Mouse (Mus musculus): ENCODE results near the gene Smarcd2. TPM values are rescaled to one million over a fixed set of nuclear protein-coding genes. Genes with fewer than 3 reads are reported as not detected.
A peak's percentile ranks its signal among the peaks of the same experiment; 100 is the strongest.

Smarcd2 gene
- polyA plus RNA-seq, 1 experiment from 2014 or later: 78.6 TPM

DNA sequence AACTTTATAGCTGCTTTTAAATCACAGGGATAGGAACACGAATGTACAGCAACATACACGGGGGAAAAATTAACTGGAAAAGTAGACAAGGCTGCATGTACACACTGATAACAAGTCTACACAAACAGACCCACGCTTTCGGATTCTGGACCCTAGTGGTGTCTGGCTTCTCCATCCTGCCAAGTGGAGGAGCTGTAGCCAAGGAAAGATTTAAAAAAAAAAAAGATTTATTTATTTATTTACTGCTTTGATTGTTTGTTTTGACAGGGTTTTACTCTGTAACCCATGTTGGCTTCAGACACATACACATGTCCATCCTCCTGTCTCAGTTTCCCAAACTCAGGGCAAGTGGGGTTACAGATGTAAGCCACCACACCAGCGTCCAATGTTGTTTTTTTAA, 34.7 kb upstream of the Smarcd2 start:
- H3K4me2 ChIP-seq (replicated peaks; ENCODE audit: low read depth, low read length): no peak overlapping the region

DNA sequence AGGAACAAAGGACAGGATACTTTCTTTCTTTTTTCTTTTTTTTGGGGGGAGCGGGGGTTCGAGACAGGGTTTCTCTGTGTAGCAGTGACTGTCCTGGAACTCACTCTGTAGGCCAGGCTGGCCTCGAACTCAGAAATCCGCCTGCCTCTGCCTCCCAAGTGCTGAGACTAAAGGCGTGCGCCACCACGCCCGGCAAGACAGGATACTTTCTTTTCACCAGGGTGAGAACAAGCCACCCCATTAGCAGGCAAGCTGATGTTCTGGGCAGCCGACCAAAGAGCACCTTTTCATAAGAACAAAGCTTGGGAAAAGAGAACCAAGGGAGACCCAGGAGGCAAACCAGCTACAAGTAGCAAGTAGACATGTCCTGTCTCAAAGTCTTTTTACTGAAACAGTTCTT, 34.0 kb upstream of the Smarcd2 start:
- no peak overlapping the region for H3K4me3 ChIP-seq (ENCODE audit: low read length)
- H3K4me2 ChIP-seq (replicated peaks; ENCODE audit: low read depth, low read length): no peak overlapping the region
- no peak overlapping the region for H3K27ac ChIP-seq (ENCODE audit: low read depth, low read length)
- no peaks in the 10 kb centered on the region for H3K36me3 ChIP-seq (ENCODE audit: control insufficient read depth, insufficient read depth, low read length)
- WGBS: 86% methylated on average over 9 of the region's 9 CpGs
- H3K4me1 ChIP-seq (ENCODE audit: control insufficient read depth, insufficient read depth, low read length): 0 out of 2 replicates have a peak, but pooled peaks cover 6% of the 10 kb centered on the region
- H3K9ac ChIP-seq (ENCODE audit: low read depth, low read length): no peak overlapping the region
- ATAC-seq (ENCODE audit: low FRiP score, low TSS enrichment): no peak
- no peaks in the 10 kb centered on the region for H3K27me3 ChIP-seq (ENCODE audit: control insufficient read depth, insufficient read depth, low read length)
- no peaks in the 10 kb centered on the region for H3K9me3 ChIP-seq (ENCODE audit: control insufficient read depth, low read length)

More for the DNA sequence above, 34.7 kb upstream of the Smarcd2 start:
- Histone ChIP-seq H3K36me3 (ENCODE audit: control insufficient read depth, insufficient read depth, low read length) (no peaks in the 10 kb centered on the region), H3K9ac (ENCODE audit: low read depth, low read length) (no peak overlapping the region), H3K27ac (ENCODE audit: low read depth, low read length) (no peak overlapping the region), H3K4me3 (ENCODE audit: low read length) (no peak overlapping the region), H3K4me1 (ENCODE audit: control insufficient read depth, insufficient read depth, low read length) (0 out of 2 replicates have a peak, but pooled peaks cover 6% of the 10 kb centered on the region), H3K27me3 (ENCODE audit: control insufficient read depth, insufficient read depth, low read length) (no peaks in the 10 kb centered on the region), H3K9me3 (ENCODE audit: control insufficient read depth, low read length) (no peaks in the 10 kb centered on the region)
- no peak for ATAC-seq (ENCODE audit: low FRiP score, low TSS enrichment)
- 46% methylated on average over 5 of the region's 5 CpGs for WGBS

DNA sequence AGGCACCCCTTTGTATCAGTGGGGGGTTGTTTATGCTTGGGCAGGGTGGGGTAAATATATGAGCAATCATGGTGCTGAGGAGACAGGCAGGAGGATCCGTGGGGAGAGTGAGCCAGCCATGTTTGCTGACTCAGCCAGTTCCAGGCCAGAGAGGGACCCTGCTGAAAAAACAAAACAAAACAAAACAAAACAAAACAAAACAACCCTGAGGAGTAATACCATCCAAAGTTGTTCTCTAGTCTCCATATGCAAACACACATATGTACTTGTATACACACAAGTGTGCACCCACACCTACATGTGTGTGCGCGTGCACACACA, 33.3 kb upstream of the Smarcd2 start:
- Histone ChIP-seq H3K27ac (ENCODE audit: low read depth, low read length) (no peak overlapping the region), H3K36me3 (ENCODE audit: control insufficient read depth, insufficient read depth, low read length) (no peaks in the 10 kb centered on the region), H3K4me3 (ENCODE audit: low read length) (no peak overlapping the region), H3K4me2 (replicated peaks; ENCODE audit: low read depth, low read length) (no peak overlapping the region), H3K9me3 (ENCODE audit: control insufficient read depth, low read length) (no peaks in the 10 kb centered on the region), H3K27me3 (ENCODE audit: control insufficient read depth, insufficient read depth, low read length) (no peaks in the 10 kb centered on the region), H3K4me1 (ENCODE audit: control insufficient read depth, insufficient read depth, low read length) (0 out of 2 replicates have a peak, but pooled peaks cover 6% of the 10 kb centered on the region), H3K9ac (ENCODE audit: low read depth, low read length) (no peak overlapping the region)
- no peak for ATAC-seq (ENCODE audit: low FRiP score, low TSS enrichment)
- 78% methylated on average over 3 of the region's 3 CpGs for WGBS

DNA sequence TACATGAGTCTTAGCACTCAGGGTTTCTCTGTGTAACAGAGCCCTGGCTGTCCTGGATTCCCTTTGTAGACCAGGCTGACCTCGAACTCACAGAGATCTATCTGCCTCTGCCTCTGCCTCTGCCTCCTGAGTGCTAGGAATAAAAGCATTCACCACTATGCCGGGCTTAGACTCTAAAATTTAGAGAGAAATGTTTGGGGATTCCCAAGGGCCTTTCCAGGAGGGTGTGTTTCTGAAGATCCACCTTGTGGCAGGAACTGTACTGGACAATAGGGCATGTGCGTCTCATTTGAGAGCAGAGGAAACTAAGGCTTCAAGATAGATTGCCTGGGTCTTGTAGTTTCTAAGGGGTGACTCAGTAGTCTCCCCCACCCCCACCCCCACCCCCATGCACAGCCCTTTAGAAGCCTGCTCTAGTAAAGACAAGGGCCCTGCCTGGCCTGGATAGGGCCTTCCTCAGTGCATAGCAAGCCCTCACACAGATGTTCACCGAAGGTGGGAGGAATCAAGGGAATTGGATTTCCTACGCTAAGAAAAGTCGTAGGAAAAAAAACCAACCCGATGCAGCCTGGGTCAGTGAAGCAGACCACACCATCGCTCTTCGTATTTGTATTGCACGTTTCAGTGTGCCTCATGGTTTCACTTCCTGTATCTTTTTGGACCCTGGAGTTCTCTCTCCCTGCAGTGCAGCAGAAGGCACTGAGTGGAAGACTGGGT, 32.7 kb upstream of the Smarcd2 start:
- Histone ChIP-seq H3K4me3 (ENCODE audit: low read length) (no peak overlapping the region), H3K27me3 (ENCODE audit: control insufficient read depth, insufficient read depth, low read length) (no peaks in the 10 kb centered on the region), H3K9ac (ENCODE audit: low read depth, low read length) (no peak overlapping the region), H3K4me2 (replicated peaks; ENCODE audit: low read depth, low read length) (no peak overlapping the region), H3K4me1 (ENCODE audit: control insufficient read depth, insufficient read depth, low read length) (0 out of 2 replicates have a peak, but pooled peaks cover 6% of the 10 kb centered on the region), H3K36me3 (ENCODE audit: control insufficient read depth, insufficient read depth, low read length) (no peaks in the 10 kb centered on the region), H3K27ac (ENCODE audit: low read depth, low read length) (no peak overlapping the region), H3K9me3 (ENCODE audit: control insufficient read depth, low read length) (no peaks in the 10 kb centered on the region)
- peak; percentile 22; the same call in 1 of the 2 replicates for ATAC-seq (ENCODE audit: low FRiP score, low TSS enrichment)
- WGBS: 60% methylated on average over 10 of the region's 10 CpGs

DNA sequence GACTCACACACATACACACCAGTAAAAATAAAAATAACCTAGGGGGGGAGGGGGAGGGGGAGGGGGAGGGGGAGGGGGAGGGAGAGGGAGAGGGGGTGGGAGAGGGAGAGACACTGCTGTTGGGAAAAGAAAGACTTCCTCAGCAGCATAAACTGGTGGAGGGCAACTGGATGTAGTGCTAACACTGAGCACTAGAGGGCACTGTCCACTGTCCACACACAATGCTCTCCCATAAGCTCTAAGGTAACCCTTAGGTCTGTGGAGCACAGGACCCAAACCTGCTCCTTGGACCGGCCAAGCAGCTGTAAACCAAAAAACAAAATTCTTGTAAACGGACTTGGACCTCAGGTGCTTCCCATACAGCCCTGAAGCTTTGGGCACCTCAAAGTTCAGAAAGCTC, 29.9 kb upstream of the Smarcd2 start:
- H3K27ac ChIP-seq (ENCODE audit: low read depth, low read length): no peak overlapping the region
- no peak overlapping the region for H3K4me3 ChIP-seq (ENCODE audit: low read length)
- peak; percentile 71 for ATAC-seq (ENCODE audit: low FRiP score, low TSS enrichment)
- no peak overlapping the region for H3K9ac ChIP-seq (ENCODE audit: low read depth, low read length)
- WGBS: 9% methylated on average over 2 of the region's 2 CpGs
- H3K9me3 ChIP-seq (ENCODE audit: control insufficient read depth, low read length): no peaks in the 10 kb centered on the region
- H3K27me3 ChIP-seq (ENCODE audit: control insufficient read depth, insufficient read depth, low read length): no peaks in the 10 kb centered on the region
- no peaks in the 10 kb centered on the region for H3K4me1 ChIP-seq (ENCODE audit: control insufficient read depth, insufficient read depth, low read length)
- no peak overlapping the region for H3K4me2 ChIP-seq (replicated peaks; ENCODE audit: low read depth, low read length)
- H3K36me3 ChIP-seq (ENCODE audit: control insufficient read depth, insufficient read depth, low read length): no peaks in the 10 kb centered on the region

DNA sequence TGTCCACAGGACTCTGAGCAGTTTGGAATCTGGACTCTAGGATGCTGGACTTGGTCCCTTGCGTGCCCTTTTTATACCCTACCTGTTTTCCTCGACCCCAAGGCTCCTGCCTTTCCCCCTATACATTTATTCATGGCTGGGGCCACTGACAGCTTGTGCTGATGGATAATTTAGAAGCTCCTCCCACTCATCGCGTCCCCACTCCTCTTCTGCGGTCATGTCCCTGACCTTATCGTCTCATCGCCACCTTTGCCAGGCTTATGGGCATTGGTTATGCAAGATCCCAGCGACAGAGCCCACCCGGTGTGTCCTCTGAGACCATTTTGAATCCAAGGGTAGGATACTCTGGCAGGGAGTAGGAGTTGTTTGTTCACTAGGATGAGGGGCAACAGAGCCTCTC, 29.0 kb upstream of the Smarcd2 start, which contains the start of gene Gh:
Gh (minus strand) TSS at position 101 of the 400 bp plus-strand sequence.
- no peaks in the 10 kb centered on the region for H3K4me1 ChIP-seq (ENCODE audit: control insufficient read depth, insufficient read depth, low read length)
- no peaks in the 10 kb centered on the region for H3K9me3 ChIP-seq (ENCODE audit: control insufficient read depth, low read length)
- no peaks in the 10 kb centered on the region for H3K27me3 ChIP-seq (ENCODE audit: control insufficient read depth, insufficient read depth, low read length)
- ATAC-seq (ENCODE audit: low FRiP score, low TSS enrichment): no peak
- H3K27ac ChIP-seq (ENCODE audit: low read depth, low read length): no peak within 1 kb of the TSS
- no peak within 1 kb of the TSS for H3K4me2 ChIP-seq (replicated peaks; ENCODE audit: low read depth, low read length)
- H3K36me3 ChIP-seq (ENCODE audit: control insufficient read depth, insufficient read depth, low read length): no peaks in the 10 kb centered on the region
- H3K4me3 ChIP-seq (ENCODE audit: low read length): no peak within 1 kb of the TSS
- H3K9ac ChIP-seq (ENCODE audit: low read depth, low read length): no peak within 1 kb of the TSS
- whole genome bisulfite sequencing: 84% methylated on average over 9 of the region's 9 CpGs

DNA sequence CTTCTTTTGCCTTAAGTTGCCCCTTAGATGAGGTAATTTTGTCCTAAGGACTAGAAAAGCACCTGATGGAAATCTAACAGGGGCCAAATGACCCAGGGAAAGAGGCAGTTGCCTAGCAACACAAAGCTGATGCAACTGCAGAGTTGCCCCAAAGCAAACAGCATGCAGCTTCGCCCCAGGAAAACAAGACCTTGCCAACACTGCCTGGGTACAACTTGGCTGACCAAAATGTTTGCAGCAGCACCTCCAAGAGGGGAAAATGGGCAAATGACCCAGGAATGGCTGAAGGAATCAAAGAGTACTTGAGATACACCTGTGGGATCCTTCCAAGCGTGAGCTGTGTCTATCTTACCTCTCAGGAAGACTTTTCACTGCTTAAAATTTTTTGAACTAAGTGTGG, 19.1 kb upstream of the Smarcd2 start:
- no peaks in the 10 kb centered on the region for H3K4me1 ChIP-seq (ENCODE audit: control insufficient read depth, insufficient read depth, low read length)
- H3K36me3 ChIP-seq (ENCODE audit: control insufficient read depth, insufficient read depth, low read length): no peaks in the 10 kb centered on the region
- no peak overlapping the region for H3K9ac ChIP-seq (ENCODE audit: low read depth, low read length)
- WGBS: 89% methylated on average over 2 of the region's 2 CpGs
- no peaks in the 10 kb centered on the region for H3K9me3 ChIP-seq (ENCODE audit: control insufficient read depth, low read length)
- H3K4me3 ChIP-seq (ENCODE audit: low read length): no peak overlapping the region
- H3K27ac ChIP-seq (ENCODE audit: low read depth, low read length): no peak overlapping the region
- no peak overlapping the region for H3K4me2 ChIP-seq (replicated peaks; ENCODE audit: low read depth, low read length)
- no peaks in the 10 kb centered on the region for H3K27me3 ChIP-seq (ENCODE audit: control insufficient read depth, insufficient read depth, low read length)
- no peak for ATAC-seq (ENCODE audit: low FRiP score, low TSS enrichment)

DNA sequence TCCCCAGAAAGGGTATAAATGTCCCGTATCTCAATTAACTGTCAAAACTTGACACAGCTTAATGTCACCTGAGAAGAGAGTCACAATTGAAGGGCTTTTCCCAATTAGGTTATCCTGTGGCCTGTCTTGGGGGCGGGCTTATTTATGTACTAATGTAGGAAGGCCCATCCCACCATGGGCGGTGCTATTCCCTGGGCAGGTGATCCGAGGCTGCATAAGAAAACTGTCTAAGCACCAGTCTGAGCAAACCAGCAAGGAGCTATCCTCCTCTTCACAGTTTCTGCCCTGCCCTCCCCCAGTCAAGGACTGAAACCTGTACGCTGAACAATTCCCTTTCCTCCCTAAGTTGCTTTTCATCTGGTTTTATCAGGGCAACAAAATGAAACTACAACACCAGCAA, 17.6 kb upstream of the Smarcd2 start:
- H3K4me2 ChIP-seq (replicated peaks; ENCODE audit: low read depth, low read length): no peak overlapping the region
- no peaks in the 10 kb centered on the region for H3K36me3 ChIP-seq (ENCODE audit: control insufficient read depth, insufficient read depth, low read length)
- no peak overlapping the region for H3K9ac ChIP-seq (ENCODE audit: low read depth, low read length)
- no peak for ATAC-seq (ENCODE audit: low FRiP score, low TSS enrichment)
- 87% methylated on average over 5 of the region's 5 CpGs for WGBS
- no peak overlapping the region for H3K4me3 ChIP-seq (ENCODE audit: low read length)
- H3K27ac ChIP-seq (ENCODE audit: low read depth, low read length): no peak overlapping the region
- no peaks in the 10 kb centered on the region for H3K9me3 ChIP-seq (ENCODE audit: control insufficient read depth, low read length)
- no peaks in the 10 kb centered on the region for H3K27me3 ChIP-seq (ENCODE audit: control insufficient read depth, insufficient read depth, low read length)
- no peaks in the 10 kb centered on the region for H3K4me1 ChIP-seq (ENCODE audit: control insufficient read depth, insufficient read depth, low read length)

DNA sequence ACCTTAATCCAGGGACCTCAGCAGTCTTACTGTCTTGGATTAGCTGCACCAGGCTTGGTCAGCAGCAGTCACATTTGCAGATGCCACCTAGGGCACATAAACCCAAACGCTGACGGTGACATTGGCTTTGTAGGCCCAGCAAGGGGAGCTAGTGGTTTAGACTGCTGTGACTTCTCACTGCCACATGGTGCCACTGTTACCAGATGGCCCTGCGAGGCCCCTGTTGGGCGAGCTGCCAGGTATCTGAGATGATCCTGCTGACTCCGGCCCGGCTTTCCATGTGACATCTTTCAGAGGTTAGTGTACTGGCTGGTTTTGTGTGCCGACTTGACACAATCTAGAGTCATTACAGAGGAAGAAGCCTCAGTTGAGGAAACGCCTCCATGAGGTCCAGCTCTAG, 16.6 kb upstream of the Smarcd2 start:
- 59% methylated on average over 8 of the region's 8 CpGs for WGBS
- no peak for ATAC-seq (ENCODE audit: low FRiP score, low TSS enrichment)
- Histone ChIP-seq H3K9me3 (ENCODE audit: control insufficient read depth, low read length) (no peaks in the 10 kb centered on the region), H3K9ac (ENCODE audit: low read depth, low read length) (no peak overlapping the region), H3K36me3 (ENCODE audit: control insufficient read depth, insufficient read depth, low read length) (no peaks in the 10 kb centered on the region), H3K4me3 (ENCODE audit: low read length) (no peak overlapping the region), H3K27ac (ENCODE audit: low read depth, low read length) (no peak overlapping the region), H3K4me2 (replicated peaks; ENCODE audit: low read depth, low read length) (no peak overlapping the region), H3K27me3 (ENCODE audit: control insufficient read depth, insufficient read depth, low read length) (no peaks in the 10 kb centered on the region), H3K4me1 (ENCODE audit: control insufficient read depth, insufficient read depth, low read length) (no peaks in the 10 kb centered on the region)

Data from kidney, embryonic 14.5 days (tissue).